ENCODE assay signal across 8 mouse cellular contexts in genomic region chr7:134864175-134864574, GRCm38 (mm10).
A peak's percentile ranks its signal among the peaks of the same experiment; 100 is the strongest.
DNase-seq lines count a peak whose midpoint lies in the region; ATAC-seq and TF ChIP-seq lines count a peak whose summit lies in the region.

No protein-coding gene starts in this region.

- no peaks in the 10 kb centered on the region for H3K9me3 ChIP-seq in intestine, embryonic 14.5 days (ENCODE audit: control insufficient read depth, low read length)
- H3K9me3 ChIP-seq in intestine, postnatal 0 days (ENCODE audit: control insufficient read depth) = no peaks in the 10 kb centered on the region

- peak; percentile 85 for DNase-seq in intestine, embryonic 14.5 days (ENCODE audit: low spot score)
- peak; percentile 88 for DNase-seq in NIH3T3 (ENCODE audit: low read depth)
- peak; percentile 2 for DNase-seq in large intestine, adult 2 months (ENCODE audit: low read depth, low spot score)
- peak; percentile 11 for DNase-seq in testis, postnatal 14 days (ENCODE audit: low spot score)

- H3K27ac ChIP-seq in intestine, embryonic 14.5 days (ENCODE audit: low read depth) = no peak overlapping the region
- H3K27ac ChIP-seq in intestine, postnatal 0 days (ENCODE audit: low read depth, low read length) = no peak overlapping the region

- no peak for ATAC-seq in intestine, embryonic 14.5 days (replicated peaks; ENCODE audit: low FRiP score, low TSS enrichment, low read depth)
- no peak for ATAC-seq in intestine, postnatal 0 days
- peak; percentile 90 for ATAC-seq in common myeloid progenitor, adult 5-6 weeks (replicated peaks; ENCODE audit: low read depth, poor library complexity, severe bottlenecking)
- ATAC-seq in cerebellum, adult (ENCODE audit: insufficient number of reproducible peaks, low FRiP score, low TSS enrichment) = no peak
- no peak for ATAC-seq in CD4-positive, CD25-positive, alpha-beta regulatory T cell, adult 4 months

- H3K4me3 ChIP-seq in intestine, embryonic 14.5 days (ENCODE audit: low read depth, low read length) = no peak overlapping the region
- no peak overlapping the region for H3K4me3 ChIP-seq in intestine, postnatal 0 days (ENCODE audit: low read depth, low read length)

- no peaks in the 10 kb centered on the region for H3K27me3 ChIP-seq in intestine, embryonic 14.5 days (replicated peaks; ENCODE audit: control insufficient read depth, insufficient read depth, low read length)
- no peaks in the 10 kb centered on the region for H3K27me3 ChIP-seq in intestine, postnatal 0 days (replicated peaks; ENCODE audit: control insufficient read depth, insufficient read depth, low read length)

- no peak overlapping the region for H3K9ac ChIP-seq in intestine, embryonic 14.5 days (ENCODE audit: low read length)
- no peak overlapping the region for H3K9ac ChIP-seq in intestine, postnatal 0 days (ENCODE audit: low read depth, low read length)

- no peaks in the 10 kb centered on the region for H3K36me3 ChIP-seq in intestine, embryonic 14.5 days (ENCODE audit: control insufficient read depth, insufficient read depth, low read length)
- H3K36me3 ChIP-seq in intestine, postnatal 0 days (ENCODE audit: control insufficient read depth, insufficient read depth) = 0 out of 2 replicates have a peak, but pooled peaks cover 4% of the 10 kb centered on the region

- no peak for TF ChIP-seq CTCF in intestine, postnatal 0 days (IDR thresholded peaks at IDR 0.05; ENCODE audit: low read depth)

- WGBS in intestine, embryonic 14.5 days = 67% methylated on average over 2 of the region's 2 CpGs
- WGBS in intestine, postnatal 0 days = 75% methylated on average over 2 of the region's 2 CpGs
- WGBS in large intestine, adult 2 months = 77% methylated on average over 2 of the region's 2 CpGs

- no peaks in the 10 kb centered on the region for H3K4me1 ChIP-seq in intestine, embryonic 14.5 days (replicated peaks; ENCODE audit: control insufficient read depth, insufficient read depth, low read length)
- H3K4me1 ChIP-seq in intestine, postnatal 0 days (replicated peaks; ENCODE audit: control insufficient read depth, insufficient read depth, low read length) = no peaks in the 10 kb centered on the region

- H3K4me2 ChIP-seq in intestine, embryonic 14.5 days (ENCODE audit: low read length) = no peak overlapping the region
- no peak overlapping the region for H3K4me2 ChIP-seq in intestine, postnatal 0 days (replicated peaks; ENCODE audit: low read depth)

Comparison
In these comparisons a context has a peak if more than half of its experiments do, and no peak if none do; other contexts are left out.
1. DNase-seq: peak in every context shown above with its lines; median percentile 88 in NIH3T3; 85 in intestine, embryonic 14.5 days; 11 in testis, postnatal 14 days; 2 in large intestine, adult 2 months.